Mouse (Mus musculus) liver, adult 2 months (tissue): Measurements from ENCODE around the gene Pemt.

ENCODE experiments used
- CTCF ChIP-seq: fragments of 200-500 bp; IDR thresholded peaks from 2 replicates; pipeline ENCODE4 v1.5.1; 2011; ENCODE audit warnings: low read depth, low read length, control low read depth
- POLR2A ChIP-seq: fragments of 200-500 bp; IDR thresholded peaks from 2 replicates; pipeline ENCODE4 v1.6.1; 2011; ENCODE audit warnings: low read length, control low read depth; ENCODE audit not compliant: insufficient read depth; ENCODE audit errors: extremely low read depth

DNA sequence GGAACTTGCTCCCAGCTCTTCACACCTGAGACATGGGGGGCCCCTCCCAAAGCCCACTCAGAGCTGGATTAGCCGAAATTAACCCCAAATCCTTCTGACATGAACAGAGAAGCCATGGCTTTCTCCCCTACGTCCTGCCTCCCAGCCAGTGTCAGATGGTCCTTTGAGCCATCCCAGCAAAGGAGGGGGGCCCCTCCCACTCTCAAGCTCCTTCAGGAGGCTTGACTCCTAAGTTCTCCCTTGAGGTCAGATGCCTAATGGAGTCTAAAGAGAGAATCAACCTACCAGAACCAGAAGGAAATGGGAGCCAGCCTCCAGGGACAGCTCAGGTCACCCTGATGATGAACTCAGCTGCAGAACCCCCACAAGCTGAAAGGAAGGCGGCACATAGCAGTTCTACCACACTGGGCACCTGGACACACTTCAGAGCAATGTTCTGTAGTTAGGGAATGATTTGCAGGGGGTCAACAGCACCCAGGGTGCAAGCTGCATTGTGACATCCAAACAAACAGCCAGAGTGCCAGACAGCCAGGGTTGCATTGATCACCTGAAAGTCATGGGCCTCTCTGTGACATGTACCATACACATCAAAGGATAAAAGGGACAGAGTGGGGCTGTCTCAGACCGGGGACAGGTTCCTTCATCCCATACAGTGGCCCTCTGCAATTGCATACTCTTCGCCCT is 9.6 kb downstream of the Pemt start:
- TF ChIP-seq POLR2A (peak; percentile 39; the same call in 1 of the 2 replicates), CTCF (no peak)
